Mouse (Mus musculus): ENCODE data around the gene Krtap26-1. TPM values are rescaled to one million over a fixed set of nuclear protein-coding genes. Genes with fewer than 3 reads are reported as not detected.

Krtap26-1 gene
- polyA plus RNA-seq (2012; ENCODE audit: low replicate concordance), result not detected in 2 replicates

DNA sequence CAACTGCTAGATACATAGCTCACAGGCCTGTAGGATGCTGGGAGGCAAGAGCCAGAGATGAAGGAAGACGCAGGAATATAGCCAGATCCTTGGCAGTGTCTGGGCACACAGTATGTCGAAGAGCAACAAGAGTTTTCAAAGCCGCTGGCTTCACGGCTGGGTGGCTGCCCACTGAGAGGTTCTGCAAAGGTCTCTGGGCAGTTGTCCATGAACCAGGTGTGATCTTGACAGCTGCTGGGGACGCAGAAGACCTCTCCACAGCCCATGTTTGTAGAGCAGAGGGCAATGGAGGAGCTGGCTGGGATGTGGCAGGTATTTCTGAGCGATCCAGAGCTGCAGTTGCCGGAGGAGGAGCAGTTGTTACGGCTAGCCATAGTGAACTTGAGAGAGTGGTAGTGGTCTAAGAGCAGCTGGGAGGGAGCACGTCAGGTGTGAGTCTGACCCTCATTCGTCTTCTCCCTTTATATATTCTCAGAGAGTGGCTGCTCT, at the start of gene Krtap26-1:
Gene Krtap26-1 (minus strand): TSS at position 439 of the 489 bp plus-strand sequence.

DNA sequence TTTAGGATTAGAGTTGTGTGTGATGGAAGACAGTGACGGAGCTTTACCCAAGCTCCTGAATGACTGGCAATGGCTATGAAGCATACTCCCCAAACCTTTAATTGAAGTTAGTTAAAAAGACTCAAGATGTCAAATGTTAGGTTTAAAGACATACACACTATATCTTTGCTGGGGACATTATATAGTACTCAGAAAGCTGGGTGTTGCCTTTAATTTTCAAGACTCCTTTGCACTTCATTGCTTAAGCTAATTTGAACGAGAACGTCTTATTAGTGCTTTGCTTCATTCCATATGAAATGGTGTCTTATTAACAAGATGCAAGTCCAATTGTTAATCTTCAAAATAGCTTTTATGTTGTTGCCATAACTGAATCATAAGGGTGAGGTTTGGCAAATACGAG, 24.0 kb upstream of the Krtap26-1 start, which contains the start of gene Krtap27-1:
Gene Krtap27-1 (minus strand): TSS at position 101 of the 400 bp plus-strand sequence.

DNA sequence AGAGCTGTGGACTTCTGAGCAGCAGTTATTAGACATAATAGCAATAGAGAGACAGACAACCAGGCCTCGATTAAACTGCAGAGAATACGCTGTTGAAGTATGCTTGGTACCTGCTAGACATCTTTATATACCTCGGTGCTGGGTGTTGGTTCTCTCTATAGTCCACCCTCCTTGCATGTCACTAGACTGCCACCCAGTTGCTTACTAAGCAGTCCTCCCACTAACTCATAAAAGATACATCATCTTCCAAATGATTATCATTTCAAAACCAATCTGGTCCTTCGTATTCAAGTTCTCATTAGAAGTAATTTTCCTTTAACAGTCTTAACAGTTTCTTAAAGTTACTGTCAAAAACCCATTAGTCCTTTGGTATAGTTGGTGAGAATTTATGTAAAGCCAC, 20.0 kb downstream of the Krtap26-1 start, which contains the start of gene 2310079G19Rik:
Gene 2310079G19Rik (minus strand): TSS at position 101 of the 400 bp plus-strand sequence.

DNA sequence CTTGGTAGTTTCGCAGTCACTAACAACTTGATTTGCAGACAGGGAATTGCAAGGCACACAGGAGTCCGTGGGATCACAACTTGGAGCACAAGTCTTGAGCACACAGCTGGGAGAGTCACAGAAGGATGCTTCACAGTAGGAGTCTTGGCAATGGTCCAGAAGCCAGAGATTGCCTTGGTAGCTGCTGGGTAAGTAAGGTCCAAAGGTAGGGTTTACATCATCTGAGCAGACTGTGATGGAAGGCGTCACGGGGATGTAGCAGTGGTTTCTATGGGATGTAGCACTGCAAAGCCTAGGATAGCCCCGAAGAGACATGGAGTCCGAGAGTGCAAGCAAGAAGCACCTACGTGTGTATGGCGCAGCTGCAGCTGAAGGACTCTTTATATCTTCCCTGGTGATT, 35.7 kb downstream of the Krtap26-1 start, which contains the start of gene Krtap24-1:
Gene Krtap24-1 (minus strand): TSS at position 358 of the 400 bp plus-strand sequence.

Other genes starting within 250 kb of the Krtap26-1 start
- gene Cldn17, start 140.8 kb downstream of the Krtap26-1 start, polyA plus RNA-seq (2012; ENCODE audit: low replicate concordance), result not detected in 2 replicates
- not detected in 2 replicates for gene Cldn8, start 84.6 kb downstream of the Krtap26-1 start, polyA plus RNA-seq (2012; ENCODE audit: low replicate concordance)
- not detected in 2 replicates for gene Krtap24-1, start 35.5 kb downstream of the Krtap26-1 start, polyA plus RNA-seq (2012; ENCODE audit: low replicate concordance)
- not detected in 2 replicates for gene 2310079G19Rik, start 20.1 kb downstream of the Krtap26-1 start, polyA plus RNA-seq (2012; ENCODE audit: low replicate concordance)
- not detected in 2 replicates for gene Krtap27-1, start 23.9 kb upstream of the Krtap26-1 start, polyA plus RNA-seq (2012; ENCODE audit: low replicate concordance)
- not detected in 2 replicates for gene 2310061N02Rik, start 60.2 kb upstream of the Krtap26-1 start, polyA plus RNA-seq (2012; ENCODE audit: low replicate concordance)
- not detected in 2 replicates for gene Krtap13-1, start 81.1 kb upstream of the Krtap26-1 start, polyA plus RNA-seq (2012; ENCODE audit: low replicate concordance)
- not detected in 2 replicates for gene Krtap13, start 103.8 kb upstream of the Krtap26-1 start, polyA plus RNA-seq (2012; ENCODE audit: low replicate concordance)
- not detected in 2 replicates for gene 2310034C09Rik, start 111.1 kb upstream of the Krtap26-1 start, polyA plus RNA-seq (2012; ENCODE audit: low replicate concordance)
- not detected in 2 replicates for gene 2310057N15Rik, start 126.4 kb upstream of the Krtap26-1 start, polyA plus RNA-seq (2012; ENCODE audit: low replicate concordance)
- gene Gm5965, start 130.1 kb upstream of the Krtap26-1 start, polyA plus RNA-seq (2012; ENCODE audit: low replicate concordance), result not detected in 2 replicates
- gene Gm20741, start 164.4 kb upstream of the Krtap26-1 start, polyA plus RNA-seq (2012; ENCODE audit: low replicate concordance), result not detected in 2 replicates
- gene Krtap15, start 172.4 kb upstream of the Krtap26-1 start, polyA plus RNA-seq (2012; ENCODE audit: low replicate concordance), result not detected in 2 replicates
- not detected in 2 replicates for gene Krtap14, start 178.3 kb upstream of the Krtap26-1 start, polyA plus RNA-seq (2012; ENCODE audit: low replicate concordance)
- gene Krtap19-1, start 221.6 kb upstream of the Krtap26-1 start, polyA plus RNA-seq (2012; ENCODE audit: low replicate concordance), result not detected in 2 replicates
- gene Krtap19-2, start 226.5 kb upstream of the Krtap26-1 start, polyA plus RNA-seq (2012; ENCODE audit: low replicate concordance), result not detected in 2 replicates
- gene Krtap19-3, start 230.2 kb upstream of the Krtap26-1 start, polyA plus RNA-seq (2012; ENCODE audit: low replicate concordance), result not detected in 2 replicates
- gene Krtap19-4, start 237.3 kb upstream of the Krtap26-1 start, polyA plus RNA-seq (2012; ENCODE audit: low replicate concordance), result not detected in 2 replicates
- gene Krtap19-5, start 248.7 kb upstream of the Krtap26-1 start, polyA plus RNA-seq (2012; ENCODE audit: low replicate concordance), result not detected in 2 replicates

Measured in hematopoietic multipotent progenitor cell, adult 10-12 weeks (in vitro differentiated cells).